Mouse (Mus musculus) limb, embryonic 10.5 days (tissue): ENCODE results near the gene Clybl. TPM values are rescaled to one million over a fixed set of nuclear protein-coding genes. Genes with fewer than 3 reads are reported as not detected.

Experiments
- DNase-seq: peaks from one replicate; pipeline ENCODE4 v3.0.0-alpha.2; 2017; ENCODE audit warnings: low spot score
- H3K27ac ChIP-seq: fragments of 300-500 bp; sonication (generic); 2 replicates; pipeline ENCODE4 v1.5.1; 2016; ENCODE audit warnings: mild to moderate bottlenecking
- H3K27me3 ChIP-seq: fragments of 300-500 bp; sonication (generic); 2 replicates; pipeline ENCODE4 v1.6.1; 2016; ENCODE audit warnings: low read depth, mild to moderate bottlenecking; ENCODE audit not compliant: poor library complexity, severe bottlenecking
- H3K36me3 ChIP-seq: fragments of 300-500 bp; sonication (generic); 2 replicates; pipeline ENCODE4 v1.6.1; 2016; ENCODE audit warnings: mild to moderate bottlenecking, moderate library complexity
- H3K4me1 ChIP-seq: fragments of 300-500 bp; sonication (generic); 2 replicates; pipeline ENCODE4 v1.6.1; 2016
- H3K4me3 ChIP-seq: fragments of 300-500 bp; sonication (generic); 2 replicates; pipeline ENCODE4 v1.5.1; 2016; ENCODE audit warnings: mild to moderate bottlenecking, moderate library complexity
- H3K9me3 ChIP-seq: fragments of 300-500 bp; sonication (generic); replicated peaks from 2 replicates; pipeline ENCODE4 v1.6.1; 2016; ENCODE audit warnings: mild to moderate bottlenecking
- WGBS: fragments of 180-500 bp; shearing (Covaris S2); methylation state at CpG from one replicate; pipeline ENCODE4 v1.1.7; 2016; 5-methylcytosine and 5-hydroxymethylcytosine counted together
- polyA plus RNA-seq: library from polyadenylated mRNA; unstranded; fragments of >200 nt; fragmentation: Nextera tagmentation; extraction: Ambion mirVana; gene quantifications from 2 replicates; pipeline ENCODE4 v1.2.1, GENCODE M21; 2016

The Clybl gene
- polyA plus RNA-seq, 1 experiment from 2014 or later = 25.1 TPM

DNA sequence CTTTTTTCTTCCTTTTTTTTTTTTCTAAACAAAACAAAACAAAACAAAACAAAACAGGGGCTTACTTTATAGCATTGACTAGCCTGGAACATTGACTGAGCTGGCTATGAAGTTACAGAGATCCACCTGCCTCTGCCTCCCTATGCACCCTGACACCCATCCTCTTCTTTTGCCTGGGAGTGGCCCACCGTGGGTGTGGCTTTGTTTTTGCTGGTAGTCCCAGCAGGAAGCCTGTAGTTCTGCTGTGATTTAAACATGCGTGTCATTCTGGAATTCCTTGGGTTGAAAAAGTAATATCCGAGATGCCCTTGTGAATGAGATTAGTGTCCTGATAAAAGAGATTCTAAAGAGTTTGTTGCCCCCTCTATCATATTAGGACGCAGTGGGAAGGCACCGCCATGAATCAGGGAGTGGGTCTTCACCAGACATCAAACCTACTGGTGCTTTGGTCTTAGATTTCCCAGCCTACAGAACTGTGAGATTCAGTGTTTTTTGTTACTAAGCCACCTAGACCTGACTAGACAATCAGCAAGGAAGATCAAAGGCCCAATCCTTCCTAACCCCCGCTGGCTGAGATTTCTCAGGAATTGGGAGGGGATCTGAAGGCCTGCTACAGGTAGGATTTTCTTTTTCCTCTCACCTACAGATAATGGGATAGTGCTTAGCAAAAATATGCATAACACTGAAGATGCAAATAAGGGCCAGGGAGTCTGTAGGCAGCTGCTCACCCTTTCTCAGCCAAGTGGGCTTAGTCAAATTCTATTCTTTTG, 160.3 kb downstream of the Clybl start:
- WGBS = 37% methylated on average over 6 of the region's 6 CpGs
- Histone ChIP-seq H3K36me3 (no peaks in the 10 kb centered on the region), H3K4me1 (peaks cover 18% of the 10 kb centered on the region), H3K9me3 (no peaks in the 10 kb centered on the region), H3K27ac (no peak overlapping the region), H3K4me3 (no peak overlapping the region), H3K27me3 (no peaks in the 10 kb centered on the region)
- no peak for DNase-seq

DNA sequence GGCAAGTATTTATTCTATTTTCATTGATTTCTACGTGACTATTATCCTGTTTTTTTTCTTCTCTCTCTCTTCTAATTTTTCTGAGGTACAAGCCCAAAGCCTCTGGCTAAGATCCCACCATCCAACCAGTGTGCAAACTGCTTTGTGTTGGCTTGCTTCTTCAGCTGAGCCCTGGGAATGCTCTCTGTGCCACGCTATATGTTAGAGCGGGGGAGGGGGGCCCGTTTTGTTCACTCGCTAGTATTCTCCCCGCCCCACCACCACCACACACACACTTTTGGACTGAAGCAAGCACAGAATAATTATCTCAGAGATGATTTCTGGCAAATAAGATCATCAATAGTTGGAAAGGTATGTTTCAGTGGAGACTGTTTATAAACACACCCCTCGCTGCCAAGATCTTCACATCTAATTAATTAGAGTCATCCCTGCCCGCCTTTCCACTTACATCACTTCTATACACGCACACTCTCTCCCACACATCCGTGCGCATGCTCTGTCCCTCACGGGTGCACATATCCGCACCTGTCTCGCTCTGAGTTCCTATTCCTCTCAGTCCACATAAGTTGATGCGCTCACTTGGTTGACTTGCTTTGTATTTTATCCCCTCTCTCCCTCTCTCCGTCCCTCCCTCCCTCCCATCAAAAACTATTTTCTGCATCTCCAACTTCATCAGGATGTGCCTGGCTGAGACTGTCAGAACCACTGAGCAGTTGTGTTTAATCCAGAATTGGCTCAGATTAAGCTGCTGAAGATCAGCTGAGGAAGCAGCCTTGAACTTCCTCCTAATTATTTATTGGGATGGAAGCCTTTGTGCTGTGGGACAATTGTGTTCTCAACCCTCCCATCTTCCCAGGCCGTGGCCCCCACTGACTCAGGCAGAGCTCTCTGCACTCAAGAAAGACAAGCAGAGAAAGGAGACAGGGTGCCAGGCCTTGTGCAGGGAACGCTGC, 163.0 kb downstream of the Clybl start:
- no peak for DNase-seq
- H3K27me3 ChIP-seq = no peaks in the 10 kb centered on the region
- H3K36me3 ChIP-seq = no peaks in the 10 kb centered on the region
- no peak overlapping the region for H3K27ac ChIP-seq
- no peak overlapping the region for H3K4me3 ChIP-seq
- peaks cover 4% of the 10 kb centered on the region; the same call in 1 of the 2 replicates for H3K4me1 ChIP-seq
- no peaks in the 10 kb centered on the region for H3K9me3 ChIP-seq
- WGBS = 85% methylated on average over 18 of the region's 18 CpGs

GRCm38 (mm10) chr14:122348069-122348468, 166.6 kb downstream of the Clybl start:
- no peak for DNase-seq
- no peak overlapping the region for H3K27ac ChIP-seq
- WGBS = 93% methylated on average over 7 of the region's 7 CpGs
- H3K9me3 ChIP-seq = no peaks in the 10 kb centered on the region
- no peak overlapping the region for H3K4me3 ChIP-seq
- H3K27me3 ChIP-seq = no peaks in the 10 kb centered on the region
- peaks cover 4% of the 10 kb centered on the region; the same call in 1 of the 2 replicates for H3K4me1 ChIP-seq
- H3K36me3 ChIP-seq = no peaks in the 10 kb centered on the region

DNA sequence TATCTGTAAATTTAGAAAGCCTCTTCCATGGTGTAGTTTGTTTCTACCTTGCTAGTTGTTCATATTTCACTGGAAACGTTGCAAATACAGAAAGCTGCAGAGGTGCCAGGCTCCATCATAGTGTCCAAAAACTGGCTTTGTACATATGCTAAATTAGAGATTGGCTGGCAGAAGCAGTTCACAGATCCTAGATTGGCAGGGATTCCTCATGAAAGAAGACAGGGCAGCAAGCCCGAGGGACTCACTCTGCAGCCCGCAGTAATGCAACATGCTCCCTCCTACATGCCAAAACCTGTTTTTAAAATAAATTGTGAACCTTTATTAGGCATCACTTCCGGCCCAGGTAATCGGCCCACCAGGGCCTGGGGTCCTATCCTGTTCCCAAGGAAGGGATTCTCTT, 167.8 kb downstream of the Clybl start:
- no peaks in the 10 kb centered on the region for H3K9me3 ChIP-seq
- no peaks in the 10 kb centered on the region for H3K27me3 ChIP-seq
- 86% methylated on average over 5 of the region's 5 CpGs for WGBS
- no peak overlapping the region for H3K4me3 ChIP-seq
- H3K4me1 ChIP-seq = peaks cover 4% of the 10 kb centered on the region; the same call in 1 of the 2 replicates
- H3K27ac ChIP-seq = no peak overlapping the region
- no peak for DNase-seq
- no peaks in the 10 kb centered on the region for H3K36me3 ChIP-seq

DNA sequence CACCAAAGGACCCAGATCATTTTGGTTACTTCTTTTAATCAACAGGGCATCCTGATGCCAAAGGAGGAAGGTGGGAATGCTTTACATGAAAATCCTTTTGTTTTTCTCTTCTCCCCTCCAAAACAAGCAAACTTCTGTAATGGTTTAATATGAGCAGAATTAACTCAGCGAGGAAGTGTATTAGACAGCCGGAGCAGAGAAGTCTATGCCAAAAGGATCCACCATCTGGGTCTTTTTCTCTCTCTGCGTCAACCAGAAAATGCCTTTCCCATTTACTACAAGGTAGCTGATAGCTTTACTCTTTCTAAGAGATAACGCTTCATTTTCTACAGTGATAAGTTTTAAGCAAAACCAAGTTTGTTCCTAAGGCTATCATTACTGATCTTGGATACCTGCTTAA, 168.3 kb downstream of the Clybl start:
- Histone ChIP-seq H3K27me3 (no peaks in the 10 kb centered on the region), H3K4me3 (no peak overlapping the region), H3K27ac (no peak overlapping the region), H3K36me3 (no peaks in the 10 kb centered on the region), H3K4me1 (peaks cover 4% of the 10 kb centered on the region; the same call in 1 of the 2 replicates), H3K9me3 (no peaks in the 10 kb centered on the region)
- WGBS = 95% methylated on average over 4 of the region's 4 CpGs
- DNase-seq = no peak

DNA sequence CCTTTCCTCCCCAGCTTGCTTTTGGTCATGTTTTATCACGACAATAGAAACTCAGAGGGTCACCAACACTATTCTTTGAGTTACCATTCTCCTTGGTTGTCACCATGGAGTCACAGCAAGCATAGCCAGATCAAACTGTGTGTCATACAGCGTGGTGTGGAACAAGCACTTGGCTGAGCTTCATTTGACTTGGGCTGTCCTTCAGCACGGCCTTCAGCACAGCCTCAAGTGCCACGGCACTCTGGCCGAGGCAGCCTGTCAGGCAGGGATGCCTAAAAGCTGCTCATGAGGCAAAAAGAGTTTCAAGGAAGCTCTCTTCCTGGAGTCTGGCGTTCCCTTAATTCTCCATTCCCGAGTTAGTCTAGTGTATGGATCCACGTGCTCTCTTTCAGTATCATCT, 169.3 kb downstream of the Clybl start:
- no peaks in the 10 kb centered on the region for H3K4me1 ChIP-seq
- WGBS = 90% methylated on average over 8 of the region's 8 CpGs

GRCm38 (mm10) chr14:122357316-122357715, 175.8 kb downstream of the Clybl start:
- Histone ChIP-seq H3K4me1 (peaks cover 10% of the 10 kb centered on the region), H3K9me3 (no peaks in the 10 kb centered on the region), H3K4me3 (no peak overlapping the region), H3K27me3 (peaks cover 2% of the 10 kb centered on the region; the same call in 1 of the 2 replicates), H3K36me3 (no peaks in the 10 kb centered on the region), H3K27ac (no peak overlapping the region)
- DNase-seq = no peak
- WGBS = 92% methylated on average over 4 of the region's 4 CpGs

More for the DNA sequence above, 169.3 kb downstream of the Clybl start:
- DNase-seq = no peak
- Histone ChIP-seq H3K36me3 (no peaks in the 10 kb centered on the region), H3K27me3 (no peaks in the 10 kb centered on the region), H3K4me3 (no peak overlapping the region), H3K9me3 (no peaks in the 10 kb centered on the region), H3K27ac (no peak overlapping the region)

- no peaks in the 10 kb centered on the region for H3K36me3 ChIP-seq
- peaks cover 14% of the 10 kb centered on the region; the same call in 1 of the 2 replicates for H3K27me3 ChIP-seq
- H3K27ac ChIP-seq = no peak overlapping the region
- peaks cover 20% of the 10 kb centered on the region for H3K4me1 ChIP-seq
- DNase-seq = no peak
- H3K9me3 ChIP-seq = no peaks in the 10 kb centered on the region
- 82% methylated on average over 3 of the region's 3 CpGs for WGBS
- no peak overlapping the region for H3K4me3 ChIP-seq
These were observed 177.1 kb downstream of the Clybl start for GRCm38 (mm10) chr14:122358592-122358991.

DNA sequence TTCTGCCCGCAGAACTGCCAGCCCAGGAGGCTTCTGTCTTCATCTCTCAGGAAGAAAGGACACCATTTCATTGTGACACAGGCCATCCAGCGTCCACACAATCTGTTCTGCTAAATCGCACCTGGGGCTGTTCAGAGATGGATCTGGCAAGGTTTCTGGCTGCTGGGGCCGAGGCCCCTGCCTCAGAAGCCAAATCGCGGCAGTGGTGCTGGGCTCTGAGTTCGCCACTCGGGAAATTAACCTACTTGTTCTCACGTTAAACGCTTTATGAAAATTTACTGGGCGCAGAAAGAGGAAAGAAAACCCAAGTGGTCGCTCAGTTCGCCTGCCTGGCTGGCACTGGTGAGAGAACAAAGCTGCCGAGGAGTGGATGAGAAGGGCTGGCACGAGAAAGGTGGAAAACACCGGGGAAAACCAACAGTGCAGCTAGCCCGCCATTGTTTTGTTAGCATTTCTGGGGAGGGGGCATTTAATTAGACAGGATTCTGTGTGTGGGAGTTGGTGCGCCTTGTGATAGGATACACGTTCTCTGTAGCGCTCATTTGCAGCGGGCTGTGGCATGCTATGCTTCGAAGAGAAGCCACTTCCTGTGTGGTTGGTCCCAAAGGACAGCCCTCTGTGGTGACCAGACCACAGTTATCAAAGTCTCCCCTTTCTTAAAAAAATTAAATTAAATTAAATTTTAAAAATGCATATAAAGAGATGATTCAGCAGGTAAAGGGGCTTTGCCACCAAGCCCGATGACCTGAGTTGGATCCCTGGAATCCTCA, 177.8 kb downstream of the Clybl start:
- H3K9me3 ChIP-seq = no peaks in the 10 kb centered on the region
- no peaks in the 10 kb centered on the region for H3K36me3 ChIP-seq
- DNase-seq = no peak
- no peak overlapping the region for H3K27ac ChIP-seq
- H3K27me3 ChIP-seq = peaks cover 18% of the 10 kb centered on the region; the same call in 1 of the 2 replicates
- no peak overlapping the region for H3K4me3 ChIP-seq
- 88% methylated on average over 23 of the region's 23 CpGs for WGBS
- H3K4me1 ChIP-seq = peaks cover 23% of the 10 kb centered on the region

- Histone ChIP-seq H3K36me3 (no peaks in the 10 kb centered on the region), H3K27ac (no peak overlapping the region), H3K27me3 (peaks cover 18% of the 10 kb centered on the region; the same call in 1 of the 2 replicates), H3K9me3 (no peaks in the 10 kb centered on the region), H3K4me1 (peaks cover 24% of the 10 kb centered on the region), H3K4me3 (no peak overlapping the region)
- no peak for DNase-seq
- WGBS = 76% methylated on average over 9 of the region's 9 CpGs
These were observed 180.3 kb downstream of the Clybl start for GRCm38 (mm10) chr14:122361807-122362206.

GRCm38 (mm10) chr14:122363156-122363555, 181.7 kb downstream of the Clybl start:
- no peaks in the 10 kb centered on the region for H3K36me3 ChIP-seq
- peaks cover 18% of the 10 kb centered on the region; the same call in 1 of the 2 replicates for H3K27me3 ChIP-seq
- no peak overlapping the region for H3K27ac ChIP-seq
- no peak overlapping the region for H3K4me3 ChIP-seq
- 16% methylated on average over 6 of the region's 6 CpGs for WGBS
- H3K9me3 ChIP-seq = no peaks in the 10 kb centered on the region
- peaks cover 38% of the 10 kb centered on the region for H3K4me1 ChIP-seq
- no peak for DNase-seq

GRCm38 (mm10) chr14:122364026-122364425, 182.5 kb downstream of the Clybl start:
- H3K27me3 ChIP-seq = peaks cover 18% of the 10 kb centered on the region; the same call in 1 of the 2 replicates
- no peaks in the 10 kb centered on the region for H3K36me3 ChIP-seq
- WGBS = 94% methylated on average over 3 of the region's 3 CpGs
- peaks cover 41% of the 10 kb centered on the region for H3K4me1 ChIP-seq
- no peaks in the 10 kb centered on the region for H3K9me3 ChIP-seq
- H3K4me3 ChIP-seq = no peak overlapping the region
- no peak for DNase-seq
- H3K27ac ChIP-seq = no peak overlapping the region
